Mouse (Mus musculus) adrenal gland, postnatal 14 days (tissue): ENCODE results near the gene Aldh1a3. TPM values are rescaled to one million over a fixed set of nuclear protein-coding genes. Genes with fewer than 3 reads are reported as not detected.

Source experiments
- DNase-seq: peaks from one replicate; pipeline ENCODE4 v3.0.0; 2021; ENCODE audit warnings: mixed read lengths
- microRNA-seq, 2 experiments: library from miRNA; unstranded; fragments of <30 nt; microRNA quantifications; one replicate each; pipeline ENCODE4 v1.2.0; 2021
- total RNA-seq: library from RNA; stranded (reverse); gene quantifications from 2 replicates; pipeline ENCODE4 v1.2.3, GENCODE M21; 2021

Gene Aldh1a3
- total RNA-seq, 1 experiment from 2014 or later: 10.9 TPM

GRCm38 (mm10) chr7:66369934-66370445, 57.3 kb downstream of the Aldh1a3 start:
- no peak for DNase-seq

- peak; percentile 13 for DNase-seq
Measured at GRCm38 (mm10) chr7:66369071-66369933, 58.0 kb downstream of the Aldh1a3 start.

- peak; percentile 42 for DNase-seq
Measured at GRCm38 (mm10) chr7:66365904-66366303, 61.4 kb downstream of the Aldh1a3 start, which contains the start of gene Gm10974. Gene Gm10974, plus strand, starts transcription at chr7:66365905.

GRCm38 (mm10) chr7:66365411-66365810, 61.9 kb downstream of the Aldh1a3 start:
- DNase-seq: no peak

GRCm38 (mm10) chr7:66364491-66364890, 62.8 kb downstream of the Aldh1a3 start:
- DNase-seq: no peak

- peak; percentile 45 for DNase-seq
Measured at GRCm38 (mm10) chr7:66359044-66359443, 68.3 kb downstream of the Aldh1a3 start.

- no peak for DNase-seq
Measured at GRCm38 (mm10) chr7:66358461-66358860, 68.9 kb downstream of the Aldh1a3 start.

GRCm38 (mm10) chr7:66355791-66356522, 71.4 kb downstream of the Aldh1a3 start:
- no peak for DNase-seq

GRCm38 (mm10) chr7:66354911-66355310, 72.4 kb downstream of the Aldh1a3 start:
- no peak for DNase-seq

- DNase-seq: no peak
Measured at GRCm38 (mm10) chr7:66351074-66351473, 76.2 kb downstream of the Aldh1a3 start.

GRCm38 (mm10) chr7:66349670-66350069, 77.6 kb downstream of the Aldh1a3 start:
- DNase-seq: no peak

- DNase-seq: no peak
Measured at GRCm38 (mm10) chr7:66348588-66348987, 78.7 kb downstream of the Aldh1a3 start.

GRCm38 (mm10) chr7:66346959-66347663, 80.2 kb downstream of the Aldh1a3 start:
- DNase-seq: no peak

GRCm38 (mm10) chr7:66343307-66343706, 84.0 kb downstream of the Aldh1a3 start:
- DNase-seq: no peak

GRCm38 (mm10) chr7:66342831-66343230, 84.5 kb downstream of the Aldh1a3 start:
- no peak for DNase-seq

- peak; percentile 79 for DNase-seq
Measured at GRCm38 (mm10) chr7:66342323-66342722, 85.0 kb downstream of the Aldh1a3 start.

Small RNA genes lying within 50 kb of the gene (microRNA-seq; reads per million reads assigned to microRNA genes)
- gene Mir7057: 0 reads per million in 2 experiments

Other genes with a start within 250 kb of the Aldh1a3 start
- gene Gm10974, start 61.6 kb downstream of the Aldh1a3 start, total RNA-seq: not detected in 2 replicates
- gene Lrrk1, start 39.2 kb downstream of the Aldh1a3 start, total RNA-seq: 12.2 and 14.6 TPM in 2 replicates